Mouse (Mus musculus): ENCODE data around the gene Lrp4. TPM values are rescaled to one million over a fixed set of nuclear protein-coding genes. Genes with fewer than 3 reads are reported as not detected.

Lrp4 gene
- polyA plus RNA-seq, 2 experiments: 7.3 to 11.6 TPM

DNA sequence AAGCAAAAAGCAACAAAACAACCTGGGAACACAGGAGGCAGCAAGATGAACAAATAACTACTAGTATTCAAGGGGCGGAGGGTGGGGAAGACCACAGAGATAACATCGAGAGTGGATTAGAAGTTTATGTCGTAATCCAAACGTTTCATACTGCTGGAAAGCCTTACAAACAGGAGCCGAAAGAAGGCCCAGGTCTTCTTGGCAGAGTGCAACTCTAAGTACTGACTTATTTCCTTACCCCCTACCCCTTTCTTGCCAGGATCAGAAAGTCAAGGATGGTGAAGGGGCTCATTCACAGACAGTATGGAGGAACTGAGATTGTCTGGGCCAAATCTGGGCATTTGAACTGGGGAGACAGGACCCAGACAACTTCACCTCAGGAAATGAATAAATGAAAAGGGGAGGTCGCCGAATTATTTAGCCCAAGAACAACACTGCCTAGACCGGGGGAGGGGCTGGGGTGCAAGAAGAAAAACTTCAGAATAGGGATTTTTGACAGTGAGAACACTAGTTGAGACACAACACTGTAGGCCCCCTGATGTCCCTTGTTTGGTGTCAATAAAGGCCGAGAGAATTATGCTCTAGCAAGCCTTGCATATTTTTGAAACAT, 715 bp upstream of the Lrp4 start:
- H3K9ac ChIP-seq (ENCODE audit: low read depth, low read length, severe bottlenecking): no peak overlapping the region

DNA sequence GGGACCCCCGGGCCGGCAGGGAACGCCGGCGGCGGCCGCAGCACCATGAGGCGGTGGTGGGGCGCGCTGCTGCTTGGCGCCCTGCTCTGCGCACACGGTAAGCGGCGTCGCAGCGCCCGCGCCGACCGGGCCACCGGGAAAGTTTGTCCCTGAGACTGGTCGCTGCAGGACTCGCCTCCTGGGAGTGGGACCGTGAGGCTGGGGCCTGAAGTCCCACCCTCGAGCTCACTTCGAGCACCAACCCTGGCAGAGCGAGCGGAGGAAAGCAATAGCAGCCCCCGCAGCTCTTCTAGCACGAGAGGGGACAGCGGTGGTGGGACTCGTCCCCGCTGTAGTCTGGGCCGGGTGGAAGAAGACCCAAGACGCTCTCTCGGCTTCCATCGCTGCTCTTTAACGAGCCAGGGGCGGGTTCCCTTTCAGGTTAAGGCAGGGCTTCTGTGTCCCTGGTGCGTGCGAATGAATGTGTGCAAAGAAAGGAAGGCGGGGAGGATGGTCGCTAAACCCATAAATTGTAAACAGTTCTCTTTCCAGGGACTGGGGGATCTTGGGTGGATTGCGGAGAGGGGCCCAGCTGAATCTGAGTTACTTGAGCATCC, 443 bp downstream of the Lrp4 start:
- peak overlapping the region; percentile 86 for H3K4me2 ChIP-seq (replicated peaks; ENCODE audit: low read depth, low read length, severe bottlenecking)
- H3K4me1 ChIP-seq (ENCODE audit: control insufficient read depth, insufficient read depth, low read length): peaks cover 30% of the 10 kb centered on the region
- peak overlapping the region; percentile 84 for H3K9ac ChIP-seq (ENCODE audit: low read depth, low read length, severe bottlenecking)
- WGBS: under 1% methylated on average over 30 of the region's 45 CpGs
- H3K36me3 ChIP-seq (ENCODE audit: control insufficient read depth, insufficient read depth, low read length): no peaks in the 10 kb centered on the region
- peak overlapping the region; percentile 80 for H3K27ac ChIP-seq (replicated peaks; ENCODE audit: low read depth, low read length)
- no peaks in the 10 kb centered on the region for H3K27me3 ChIP-seq (ENCODE audit: control insufficient read depth, insufficient read depth, low read length)
- H3K9me3 ChIP-seq (ENCODE audit: control insufficient read depth, low read length): no peaks in the 10 kb centered on the region
- TF ChIP-seq POLR2A (IDR thresholded peaks at IDR 0.05; ENCODE audit: borderline replicate concordance, extremely low read depth, insufficient read depth, insufficient read length): no peak
- H3K4me3 ChIP-seq (replicated peaks; ENCODE audit: low read length): peak overlapping the region; percentile 84
- ATAC-seq (ENCODE audit: low FRiP score, low read depth): peak; percentile 28
- no peak for DNase-seq (ENCODE audit: low spot score)

More for the DNA sequence above, 715 bp upstream of the Lrp4 start:
- Histone ChIP-seq H3K4me3 (replicated peaks; ENCODE audit: low read length) (peak overlapping the region; percentile 84), H3K4me1 (ENCODE audit: control insufficient read depth, insufficient read depth, low read length) (peaks cover 20% of the 10 kb centered on the region), H3K36me3 (ENCODE audit: control insufficient read depth, insufficient read depth, low read length) (no peaks in the 10 kb centered on the region), H3K4me2 (replicated peaks; ENCODE audit: low read depth, low read length, severe bottlenecking) (peak overlapping the region; percentile 86), H3K9me3 (ENCODE audit: control insufficient read depth, low read length) (no peaks in the 10 kb centered on the region), H3K27ac (replicated peaks; ENCODE audit: low read depth, low read length) (peak overlapping the region; percentile 80; the same call in 1 of the 2 replicates), H3K27me3 (ENCODE audit: control insufficient read depth, insufficient read depth, low read length) (no peaks in the 10 kb centered on the region)
- TF ChIP-seq POLR2A (IDR thresholded peaks at IDR 0.05; ENCODE audit: borderline replicate concordance, extremely low read depth, insufficient read depth, insufficient read length): no peak
- ATAC-seq (ENCODE audit: low FRiP score, low read depth) (no peak), DNase-seq (ENCODE audit: low spot score) (no peak)
- 47% methylated on average over 9 of the region's 9 CpGs for WGBS

DNA sequence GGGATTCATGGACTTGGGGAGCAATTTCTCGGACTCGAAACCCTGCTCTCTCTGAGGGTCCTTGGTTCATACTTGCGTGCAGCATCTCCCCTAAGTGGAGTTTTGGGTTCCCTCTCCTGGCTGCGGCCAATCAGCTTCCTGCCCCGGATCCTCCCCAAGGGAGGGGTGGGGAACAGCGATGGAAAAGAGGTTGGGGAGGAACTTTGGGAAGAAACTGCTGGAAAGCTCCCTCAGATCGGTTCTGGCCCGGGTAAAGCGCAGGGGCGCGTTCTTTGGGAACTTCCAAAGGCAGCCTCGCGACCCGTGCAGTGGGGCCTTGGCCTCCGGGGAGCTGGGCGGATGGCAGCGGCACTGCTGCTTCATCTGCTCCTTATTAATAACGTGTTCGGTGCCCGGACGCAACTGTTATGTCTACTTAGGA, 951 bp downstream of the Lrp4 start:
- Histone ChIP-seq H3K4me2 (replicated peaks; ENCODE audit: low read depth, low read length, severe bottlenecking) (peak overlapping the region; percentile 86), H3K4me1 (ENCODE audit: control insufficient read depth, insufficient read depth, low read length) (peaks cover 33% of the 10 kb centered on the region), H3K27me3 (ENCODE audit: control insufficient read depth, insufficient read depth, low read length) (no peaks in the 10 kb centered on the region), H3K9me3 (ENCODE audit: control insufficient read depth, low read length) (no peaks in the 10 kb centered on the region), H3K4me3 (replicated peaks; ENCODE audit: low read length) (peak overlapping the region; percentile 84), H3K36me3 (ENCODE audit: control insufficient read depth, insufficient read depth, low read length) (no peaks in the 10 kb centered on the region), H3K27ac (replicated peaks; ENCODE audit: low read depth, low read length) (peak overlapping the region; percentile 80), H3K9ac (ENCODE audit: low read depth, low read length, severe bottlenecking) (peak overlapping the region; percentile 84)
- TF ChIP-seq POLR2A (IDR thresholded peaks at IDR 0.05; ENCODE audit: borderline replicate concordance, extremely low read depth, insufficient read depth, insufficient read length): no peak
- WGBS: 1% methylated on average over 21 of the region's 21 CpGs
- ATAC-seq (ENCODE audit: low FRiP score, low read depth) (peak; percentile 44), DNase-seq (ENCODE audit: low spot score) (peak; percentile 66)

DNA sequence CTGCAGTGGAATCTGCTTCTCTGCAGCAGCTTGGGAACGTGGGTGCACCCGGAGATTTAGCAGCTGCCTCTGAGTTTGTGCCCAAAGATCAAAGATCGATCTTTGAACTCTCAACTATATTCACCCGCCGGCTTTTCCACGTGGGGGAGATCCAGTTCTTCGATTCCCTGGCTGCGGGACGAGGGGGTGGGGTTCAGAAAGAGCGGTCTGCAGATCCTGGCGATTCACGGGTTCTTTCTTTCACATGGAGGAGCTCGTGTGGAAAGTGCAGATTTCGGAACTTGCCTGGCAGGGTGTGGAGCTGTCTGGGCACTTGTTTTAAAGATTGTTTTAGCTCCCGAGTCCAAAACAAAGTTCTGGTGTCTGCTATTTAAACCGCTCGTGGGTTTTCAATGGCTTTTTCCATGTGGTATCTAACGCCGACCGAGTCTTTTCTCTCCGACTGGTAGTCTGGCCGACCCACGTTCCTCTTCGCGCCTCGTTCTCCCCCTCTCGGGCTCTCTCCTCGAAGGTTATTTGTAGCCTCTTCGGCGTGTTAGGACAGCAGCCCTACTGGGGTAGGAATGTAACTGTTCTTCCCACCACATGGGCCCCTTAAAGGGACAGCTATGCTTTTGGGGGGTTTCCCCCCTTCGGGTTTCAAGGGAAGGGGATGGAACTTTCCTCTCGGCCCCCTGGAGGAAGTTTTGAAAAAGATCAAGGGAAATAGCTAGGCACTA, 1.5 kb downstream of the Lrp4 start:
- peaks cover 33% of the 10 kb centered on the region for H3K4me1 ChIP-seq (ENCODE audit: control insufficient read depth, insufficient read depth, low read length)
- TF ChIP-seq POLR2A (IDR thresholded peaks at IDR 0.05; ENCODE audit: borderline replicate concordance, extremely low read depth, insufficient read depth, insufficient read length): peak; percentile 19; the same call in 1 of the 2 replicates
- no peaks in the 10 kb centered on the region for H3K9me3 ChIP-seq (ENCODE audit: control insufficient read depth, low read length)
- no peaks in the 10 kb centered on the region for H3K36me3 ChIP-seq (ENCODE audit: control insufficient read depth, insufficient read depth, low read length)
- DNase-seq (ENCODE audit: low spot score) (peak; percentile 74), ATAC-seq (ENCODE audit: low FRiP score, low read depth) (peak; percentile 55)
- no peaks in the 10 kb centered on the region for H3K27me3 ChIP-seq (ENCODE audit: control insufficient read depth, insufficient read depth, low read length)
- WGBS: under 1% methylated on average over 32 of the region's 32 CpGs
- peak overlapping the region; percentile 80 for H3K27ac ChIP-seq (replicated peaks; ENCODE audit: low read depth, low read length)
- H3K9ac ChIP-seq (ENCODE audit: low read depth, low read length, severe bottlenecking): peak overlapping the region; percentile 84
- H3K4me2 ChIP-seq (replicated peaks; ENCODE audit: low read depth, low read length, severe bottlenecking): peak overlapping the region; percentile 86
- H3K4me3 ChIP-seq (replicated peaks; ENCODE audit: low read length): peak overlapping the region; percentile 84

DNA sequence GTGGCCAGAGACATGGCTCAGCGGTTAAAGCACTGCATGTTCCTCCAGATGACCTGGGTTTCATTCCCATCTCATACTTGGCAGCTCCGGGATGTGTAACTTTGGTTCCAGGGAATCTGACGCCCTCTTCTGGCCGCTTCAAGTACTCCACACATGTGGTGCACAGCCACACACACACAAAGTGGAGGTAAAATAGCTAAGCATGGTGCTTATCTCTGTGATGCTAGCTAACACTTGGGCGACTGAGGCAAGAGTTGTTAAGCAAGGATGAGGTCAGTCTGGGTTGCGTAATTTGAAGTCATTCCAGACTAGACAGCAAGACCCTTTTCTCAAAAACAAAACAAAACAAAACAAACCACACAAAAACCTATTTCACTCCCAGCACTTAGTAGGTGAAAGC, 2.8 kb downstream of the Lrp4 start:
- no peak for DNase-seq (ENCODE audit: low spot score)

More for the DNA sequence above, 2.8 kb downstream of the Lrp4 start:
- peaks cover 33% of the 10 kb centered on the region for H3K4me1 ChIP-seq (ENCODE audit: control insufficient read depth, insufficient read depth, low read length)
- 93% methylated on average over 6 of the region's 6 CpGs for WGBS
- no peak overlapping the region for H3K9ac ChIP-seq (ENCODE audit: low read depth, low read length, severe bottlenecking)
- peak overlapping the region; percentile 86; the same call in 1 of the 2 replicates for H3K4me2 ChIP-seq (replicated peaks; ENCODE audit: low read depth, low read length, severe bottlenecking)
- no peaks in the 10 kb centered on the region for H3K36me3 ChIP-seq (ENCODE audit: control insufficient read depth, insufficient read depth, low read length)
- no peaks in the 10 kb centered on the region for H3K9me3 ChIP-seq (ENCODE audit: control insufficient read depth, low read length)
- H3K27ac ChIP-seq (replicated peaks; ENCODE audit: low read depth, low read length): no peak overlapping the region
- TF ChIP-seq POLR2A (IDR thresholded peaks at IDR 0.05; ENCODE audit: borderline replicate concordance, extremely low read depth, insufficient read depth, insufficient read length): no peak
- H3K27me3 ChIP-seq (ENCODE audit: control insufficient read depth, insufficient read depth, low read length): no peaks in the 10 kb centered on the region
- H3K4me3 ChIP-seq (replicated peaks; ENCODE audit: low read length): peak overlapping the region; percentile 84; the same call in 1 of the 2 replicates
- ATAC-seq (ENCODE audit: low FRiP score, low read depth): no peak
